Mouse (Mus musculus) frontal cortex, adult (tissue): ENCODE results near the gene Krtap1-4.

Experiments used
- ATAC-seq: cut with Nextera tagmentation; 2 replicates; pipeline ENCODE4 v1.9.2; 2017; ENCODE audit warnings: mild to moderate bottlenecking, moderate library complexity, mixed read lengths; ENCODE audit not compliant: low TSS enrichment

The Krtap1-4 gene

GRCm38 (mm10) chr11:99550765-99551164 is 32.7 kb downstream of the Krtap1-4 start, which contains the start of gene Krtap3-3:
TSS of gene Krtap3-3 (minus strand) at chr11:99550865.
- ATAC-seq, result no peak

- ATAC-seq, result no peak
Measured at GRCm38 (mm10) chr11:99547892-99548291, 35.6 kb downstream of the Krtap1-4 start.

- ATAC-seq, result no peak; the same call in 1 of the 2 replicates
Measured at GRCm38 (mm10) chr11:99539721-99540120, 43.7 kb downstream of the Krtap1-4 start.
